Mouse (Mus musculus) kidney, embryonic 16.5 days (tissue): ENCODE results near the gene Kctd7. TPM values are rescaled to one million over a fixed set of nuclear protein-coding genes. Genes with fewer than 3 reads are reported as not detected.
A peak's percentile ranks its signal among the peaks of the same experiment; 100 is the strongest.

ENCODE experiments used
- ATAC-seq: fragments of 200-750 bp; cut with Nextera tagmentation; 2 replicates; pipeline ENCODE4 v1.8.0; 2017; ENCODE audit warnings: moderate TSS enrichment; ENCODE audit not compliant: low FRiP score, low TSS enrichment
- H3K27ac ChIP-seq: fragments of 300-500 bp; sonication (generic); 2 replicates; pipeline ENCODE4 v1.5.1; 2014; ENCODE audit warnings: low read length
- H3K27me3 ChIP-seq: fragments of 300-500 bp; sonication (generic); 2 replicates; pipeline ENCODE4 v1.6.1; 2014; ENCODE audit warnings: low read length, control low read depth, mixed read lengths; ENCODE audit not compliant: insufficient read depth
- H3K36me3 ChIP-seq: fragments of 300-500 bp; sonication (generic); 2 replicates; pipeline ENCODE4 v1.6.1; 2014; ENCODE audit warnings: low read length, control low read depth, mixed read lengths; ENCODE audit not compliant: insufficient read depth
- H3K4me1 ChIP-seq: fragments of 300-500 bp; sonication (generic); 2 replicates; pipeline ENCODE4 v1.6.1; 2014; ENCODE audit warnings: low read length, control low read depth, mixed read lengths; ENCODE audit not compliant: insufficient read depth
- H3K4me2 ChIP-seq: fragments of 300-500 bp; sonication (generic); replicated peaks from 2 replicates; pipeline ENCODE4 v1.6.1; 2014; ENCODE audit warnings: low read depth, low read length
- H3K4me3 ChIP-seq: fragments of 300-500 bp; sonication (generic); 2 replicates; pipeline ENCODE4 v1.5.1; 2014; ENCODE audit warnings: mild to moderate bottlenecking, low read length
- H3K9ac ChIP-seq: fragments of 300-500 bp; sonication (generic); replicated peaks from 2 replicates; pipeline ENCODE4 v1.6.1; 2014; ENCODE audit warnings: low read length
- H3K9me3 ChIP-seq: fragments of 300-500 bp; sonication (generic); 2 replicates; pipeline ENCODE4 v1.6.1; 2016; ENCODE audit warnings: low read length, control low read depth
- WGBS: fragments of 180-500 bp; shearing (Covaris S2); extraction: QIAGEN DNeasy Blood & Tissue Kit; methylation state at CpG from one replicate; pipeline ENCODE4 v1.1.7; 2014; 5-methylcytosine and 5-hydroxymethylcytosine counted together
- polyA plus RNA-seq: library from polyadenylated mRNA; unstranded; fragments of >200 nt; fragmentation: Nextera tagmentation; extraction: Ambion mirVana; gene quantifications from 2 replicates; pipeline ENCODE4 v1.2.1, GENCODE M21; 2015

The Kctd7 gene
- polyA plus RNA-seq, 1 experiment from 2014 or later, result 5.9 TPM

- Histone ChIP-seq H3K4me3 (no peak overlapping the region), H3K27ac (peak overlapping the region; percentile 54; the same call in 1 of the 2 replicates), H3K4me1 (peaks cover 13% of the 10 kb centered on the region), H3K9ac (no peak overlapping the region), H3K36me3 (peaks cover 5% of the 10 kb centered on the region), H3K27me3 (no peaks in the 10 kb centered on the region), H3K4me2 (no peak overlapping the region), H3K9me3 (no peaks in the 10 kb centered on the region)
- no peak for ATAC-seq
- WGBS, result 58% methylated on average over 6 of the region's 6 CpGs
These were observed 26.7 kb upstream of the Kctd7 start for GRCm38 (mm10) chr5:130117932-130118331.

- 78% methylated on average over 3 of the region's 3 CpGs for WGBS
- Histone ChIP-seq H3K9me3 (no peaks in the 10 kb centered on the region), H3K4me1 (peaks cover 13% of the 10 kb centered on the region), H3K36me3 (peaks cover 5% of the 10 kb centered on the region), H3K4me3 (no peak overlapping the region), H3K27me3 (no peaks in the 10 kb centered on the region), H3K9ac (no peak overlapping the region), H3K27ac (no peak overlapping the region), H3K4me2 (no peak overlapping the region)
- no peak for ATAC-seq
These were observed 25.4 kb upstream of the Kctd7 start for GRCm38 (mm10) chr5:130119236-130119635.

- Histone ChIP-seq H3K27ac (no peak overlapping the region), H3K9me3 (no peaks in the 10 kb centered on the region), H3K27me3 (no peaks in the 10 kb centered on the region), H3K36me3 (no peaks in the 10 kb centered on the region), H3K4me3 (no peak overlapping the region), H3K4me2 (no peak overlapping the region), H3K9ac (no peak overlapping the region), H3K4me1 (peaks cover 16% of the 10 kb centered on the region)
- ATAC-seq, result no peak
- WGBS, result 84% methylated on average over 12 of the region's 12 CpGs
These were observed 24.5 kb upstream of the Kctd7 start for GRCm38 (mm10) chr5:130120070-130120736.

GRCm38 (mm10) chr5:130120904-130121303 is 23.8 kb upstream of the Kctd7 start:
- H3K27ac ChIP-seq, result no peak overlapping the region
- peak; percentile 76 for ATAC-seq
- 41% methylated on average over 6 of the region's 6 CpGs for WGBS
- H3K4me3 ChIP-seq, result no peak overlapping the region
- H3K9ac ChIP-seq, result no peak overlapping the region
- H3K27me3 ChIP-seq, result no peaks in the 10 kb centered on the region
- H3K4me2 ChIP-seq, result no peak overlapping the region
- peaks cover 16% of the 10 kb centered on the region for H3K4me1 ChIP-seq
- no peaks in the 10 kb centered on the region for H3K9me3 ChIP-seq
- H3K36me3 ChIP-seq, result no peaks in the 10 kb centered on the region

- H3K36me3 ChIP-seq, result no peaks in the 10 kb centered on the region
- H3K4me1 ChIP-seq, result peaks cover 16% of the 10 kb centered on the region
- no peaks in the 10 kb centered on the region for H3K9me3 ChIP-seq
- no peak for ATAC-seq
- no peak overlapping the region for H3K9ac ChIP-seq
- H3K27ac ChIP-seq, result no peak overlapping the region
- whole genome bisulfite sequencing, result 90% methylated on average over 2 of the region's 2 CpGs
- H3K27me3 ChIP-seq, result no peaks in the 10 kb centered on the region
- H3K4me2 ChIP-seq, result no peak overlapping the region
- no peak overlapping the region for H3K4me3 ChIP-seq
These were observed 22.3 kb upstream of the Kctd7 start for GRCm38 (mm10) chr5:130122355-130122754.

- H3K36me3 ChIP-seq, result no peaks in the 10 kb centered on the region
- H3K9ac ChIP-seq, result no peak overlapping the region
- no peak overlapping the region for H3K4me2 ChIP-seq
- peaks cover 10% of the 10 kb centered on the region for H3K4me1 ChIP-seq
- no peak overlapping the region for H3K4me3 ChIP-seq
- no peak for ATAC-seq
- no peaks in the 10 kb centered on the region for H3K9me3 ChIP-seq
- 40% methylated on average over 5 of the region's 5 CpGs for WGBS
- H3K27ac ChIP-seq, result peak overlapping the region; percentile 57
- H3K27me3 ChIP-seq, result no peaks in the 10 kb centered on the region
These were observed 20.4 kb upstream of the Kctd7 start for GRCm38 (mm10) chr5:130124271-130124670.

- Histone ChIP-seq H3K4me1 (0 out of 2 replicates have a peak, but pooled peaks cover 2% of the 10 kb centered on the region), H3K9me3 (no peaks in the 10 kb centered on the region), H3K4me3 (no peak overlapping the region), H3K9ac (no peak overlapping the region), H3K27ac (no peak overlapping the region), H3K4me2 (no peak overlapping the region), H3K36me3 (peaks cover 11% of the 10 kb centered on the region; the same call in 1 of the 2 replicates), H3K27me3 (no peaks in the 10 kb centered on the region)
- no peak for ATAC-seq
- 61% methylated on average over 10 of the region's 11 CpGs for WGBS
These were observed 15.8 kb upstream of the Kctd7 start for GRCm38 (mm10) chr5:130128686-130129523.

- Histone ChIP-seq H3K27ac (no peak overlapping the region), H3K4me1 (0 out of 2 replicates have a peak, but pooled peaks cover 2% of the 10 kb centered on the region), H3K27me3 (no peaks in the 10 kb centered on the region), H3K4me2 (no peak overlapping the region), H3K36me3 (peaks cover 11% of the 10 kb centered on the region; the same call in 1 of the 2 replicates), H3K4me3 (no peak overlapping the region), H3K9me3 (no peaks in the 10 kb centered on the region), H3K9ac (no peak overlapping the region)
- ATAC-seq, result no peak
- 83% methylated on average over 5 of the region's 5 CpGs for WGBS
These were observed 15.2 kb upstream of the Kctd7 start for GRCm38 (mm10) chr5:130129524-130129793.

GRCm38 (mm10) chr5:130136597-130136996 is 8.1 kb upstream of the Kctd7 start:
- Histone ChIP-seq H3K27ac (no peak overlapping the region), H3K4me3 (no peak overlapping the region), H3K9ac (no peak overlapping the region), H3K4me2 (no peak overlapping the region), H3K36me3 (peaks cover 13% of the 10 kb centered on the region), H3K4me1 (no peaks in the 10 kb centered on the region), H3K27me3 (no peaks in the 10 kb centered on the region), H3K9me3 (no peaks in the 10 kb centered on the region)
- no peak for ATAC-seq
- 89% methylated on average over 13 of the region's 13 CpGs for WGBS

- no peak overlapping the region for H3K4me3 ChIP-seq
- 25% methylated on average over 8 of the region's 8 CpGs for WGBS
- H3K9me3 ChIP-seq, result no peaks in the 10 kb centered on the region
These were observed 5.3 kb upstream of the Kctd7 start for GRCm38 (mm10) chr5:130139393-130139792.

More at GRCm38 (mm10) chr5:130139393-130139792, 5.3 kb upstream of the Kctd7 start:
- Histone ChIP-seq H3K27ac (no peak overlapping the region), H3K36me3 (peaks cover 9% of the 10 kb centered on the region; the same call in 1 of the 2 replicates), H3K9ac (no peak overlapping the region), H3K4me1 (peaks cover 7% of the 10 kb centered on the region; the same call in 1 of the 2 replicates), H3K27me3 (no peaks in the 10 kb centered on the region), H3K4me2 (no peak overlapping the region)
- ATAC-seq, result no peak
